Mouse (Mus musculus) testis, adult 2 months (tissue): Measurements from ENCODE around the gene Pofut2.

Experiments used
- CTCF ChIP-seq: fragments of 200-500 bp; IDR thresholded peaks from 2 replicates; pipeline ENCODE4 v1.5.1; 2012; ENCODE audit warnings: low read depth, mild to moderate bottlenecking, inconsistent platforms, low read length, moderate library complexity; ENCODE audit not compliant: control insufficient read depth, insufficient read depth, insufficient replicate concordance
- POLR2A ChIP-seq: fragments of 200-500 bp; IDR thresholded peaks from 2 replicates; pipeline ENCODE4 v1.6.1; 2012; ENCODE audit warnings: low read depth, mild to moderate bottlenecking, inconsistent platforms, low read length, moderate library complexity; ENCODE audit not compliant: control insufficient read depth

- TF ChIP-seq CTCF = no peak
- no peak for TF ChIP-seq POLR2A
These were observed 48.4 kb upstream of the Pofut2 start for GRCm38 (mm10) chr10:77210666-77211065.
